Mouse (Mus musculus) liver, embryonic 16.5 days (tissue): ENCODE data around the gene Gmds. TPM values are rescaled to one million over a fixed set of nuclear protein-coding genes. Genes with fewer than 3 reads are reported as not detected.

Experiments
- ATAC-seq: fragments of 200-750 bp; cut with Nextera tagmentation; 2 replicates; pipeline ENCODE4 v1.8.0; 2017; ENCODE audit warnings: low read depth, mild to moderate bottlenecking, moderate number of reproducible peaks, moderate library complexity
- H3K27ac ChIP-seq: fragments of 300-500 bp; sonication (generic); 2 replicates; pipeline ENCODE4 v1.5.1; 2014; ENCODE audit warnings: mild to moderate bottlenecking, low read length
- H3K27me3 ChIP-seq: fragments of 300-500 bp; sonication (generic); 2 replicates; pipeline ENCODE4 v1.6.1; 2014; ENCODE audit warnings: low read depth, low read length, mixed read lengths; ENCODE audit not compliant: control insufficient read depth, insufficient read depth
- H3K36me3 ChIP-seq: fragments of 300-500 bp; sonication (generic); 2 replicates; pipeline ENCODE4 v1.6.1; 2014; ENCODE audit warnings: mild to moderate bottlenecking; ENCODE audit not compliant: control insufficient read depth, insufficient read depth
- H3K4me1 ChIP-seq: fragments of 300-500 bp; sonication (generic); 2 replicates; pipeline ENCODE4 v1.6.1; 2014; ENCODE audit warnings: low read depth, low read length, mixed read lengths; ENCODE audit not compliant: control insufficient read depth
- H3K4me2 ChIP-seq: fragments of 300-500 bp; sonication (generic); 2 replicates; pipeline ENCODE4 v1.6.1; 2014; ENCODE audit warnings: low read depth, low read length, mixed read lengths
- H3K4me3 ChIP-seq: fragments of 300-500 bp; sonication (generic); 2 replicates; pipeline ENCODE4 v1.5.1; 2014; ENCODE audit warnings: low read depth, mild to moderate bottlenecking, low read length
- H3K9ac ChIP-seq: fragments of 300-500 bp; sonication (generic); 2 replicates; pipeline ENCODE4 v1.6.1; 2014; ENCODE audit warnings: low read depth, low read length
- H3K9me3 ChIP-seq: fragments of 300-500 bp; sonication (generic); replicated peaks from 2 replicates; pipeline ENCODE4 v1.6.1; 2016; ENCODE audit warnings: low read length; ENCODE audit not compliant: control insufficient read depth
- WGBS: fragments of 180-500 bp; shearing (Covaris S2); extraction: QIAGEN DNeasy Blood & Tissue Kit; methylation state at CpG from one replicate; pipeline ENCODE4 v1.1.7; 2014; ENCODE audit not compliant: insufficient replicate concordance; 5-methylcytosine and 5-hydroxymethylcytosine counted together
- polyA plus RNA-seq: library from polyadenylated mRNA; unstranded; fragments of >200 nt; fragmentation: Nextera tagmentation; extraction: Ambion mirVana; gene quantifications from 2 replicates; pipeline ENCODE4 v1.2.1, GENCODE M21; 2015

The Gmds gene
- polyA plus RNA-seq, 1 experiment from 2014 or later, result 6.8 TPM

DNA sequence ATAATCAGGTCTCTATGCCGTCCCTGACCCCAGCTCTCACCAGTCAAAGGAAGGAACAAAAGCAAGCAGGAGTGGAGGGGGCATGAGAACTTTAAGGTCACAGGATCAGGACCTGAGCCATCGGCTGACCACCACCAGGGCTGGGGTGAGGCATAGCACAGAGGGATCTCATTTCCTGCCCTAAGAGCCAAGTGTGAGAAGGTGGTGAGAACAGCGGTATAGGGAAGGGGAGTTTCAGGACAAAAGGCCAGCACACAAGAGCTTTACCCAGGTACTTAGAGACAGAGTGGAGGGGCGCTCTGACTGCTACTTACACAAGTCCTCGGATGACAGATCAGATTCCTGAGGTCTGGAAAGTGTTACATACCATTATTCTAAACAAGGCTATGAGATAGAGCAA, 426.6 kb downstream of the Gmds start:
- no peak overlapping the region for H3K27ac ChIP-seq
- H3K4me1 ChIP-seq, result no peaks in the 10 kb centered on the region
- ATAC-seq, result no peak
- 47% methylated on average over 5 of the region's 5 CpGs for WGBS
- H3K4me2 ChIP-seq, result no peak overlapping the region
- no peaks in the 10 kb centered on the region for H3K27me3 ChIP-seq
- no peak overlapping the region for H3K9ac ChIP-seq
- no peak overlapping the region for H3K4me3 ChIP-seq
- H3K36me3 ChIP-seq, result no peaks in the 10 kb centered on the region
- H3K9me3 ChIP-seq, result no peaks in the 10 kb centered on the region

GRCm38 (mm10) chr13:31911362-31911761, 427.2 kb downstream of the Gmds start:
- ATAC-seq, result no peak
- no peaks in the 10 kb centered on the region for H3K9me3 ChIP-seq
- H3K27ac ChIP-seq, result no peak overlapping the region
- no peaks in the 10 kb centered on the region for H3K4me1 ChIP-seq
- 56% methylated on average over 2 of the region's 2 CpGs for WGBS
- no peak overlapping the region for H3K4me3 ChIP-seq
- H3K9ac ChIP-seq, result no peak overlapping the region
- no peaks in the 10 kb centered on the region for H3K27me3 ChIP-seq
- H3K4me2 ChIP-seq, result no peak overlapping the region
- no peaks in the 10 kb centered on the region for H3K36me3 ChIP-seq

- Histone ChIP-seq H3K36me3 (no peaks in the 10 kb centered on the region), H3K4me3 (no peak overlapping the region), H3K4me2 (no peak overlapping the region), H3K4me1 (no peaks in the 10 kb centered on the region), H3K9ac (no peak overlapping the region), H3K27me3 (no peaks in the 10 kb centered on the region), H3K27ac (no peak overlapping the region), H3K9me3 (no peaks in the 10 kb centered on the region)
- no peak for ATAC-seq
- 47% methylated on average over 3 of the region's 3 CpGs for WGBS
Measured at GRCm38 (mm10) chr13:31909031-31909430, 429.5 kb downstream of the Gmds start.

GRCm38 (mm10) chr13:31906514-31906913, 432.0 kb downstream of the Gmds start:
- Histone ChIP-seq H3K36me3 (no peaks in the 10 kb centered on the region), H3K9me3 (no peaks in the 10 kb centered on the region), H3K4me1 (no peaks in the 10 kb centered on the region), H3K4me2 (no peak overlapping the region), H3K4me3 (no peak overlapping the region), H3K27me3 (no peaks in the 10 kb centered on the region), H3K9ac (no peak overlapping the region), H3K27ac (no peak overlapping the region)
- ATAC-seq, result no peak
- 59% methylated on average over 1 of the region's 1 CpGs for WGBS

- Histone ChIP-seq H3K36me3 (no peaks in the 10 kb centered on the region), H3K27me3 (no peaks in the 10 kb centered on the region), H3K4me3 (no peak overlapping the region), H3K27ac (no peak overlapping the region), H3K4me2 (no peak overlapping the region), H3K4me1 (no peaks in the 10 kb centered on the region), H3K9ac (no peak overlapping the region), H3K9me3 (no peaks in the 10 kb centered on the region)
- 59% methylated on average over 3 of the region's 3 CpGs for WGBS
- ATAC-seq, result no peak
Measured at GRCm38 (mm10) chr13:31900191-31900590, 438.3 kb downstream of the Gmds start.

DNA sequence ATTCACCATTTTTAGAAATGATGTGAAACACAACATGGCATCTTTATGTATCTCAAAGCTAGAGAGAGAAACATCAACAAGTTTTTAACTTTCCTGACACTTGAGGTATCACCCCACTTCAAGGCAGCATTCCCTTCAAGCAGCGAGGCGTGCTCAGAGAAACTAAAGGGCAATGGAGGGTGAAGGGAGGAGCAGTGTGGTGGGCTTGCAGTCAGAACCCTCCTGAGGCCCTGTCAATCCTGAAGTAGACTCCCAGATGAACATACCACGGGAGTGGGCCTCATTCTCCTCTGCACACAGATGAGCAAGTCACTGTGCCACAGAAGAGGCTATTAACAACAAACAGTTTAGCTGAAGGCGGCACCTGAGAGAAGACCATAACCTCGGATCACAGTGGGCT, 439.1 kb downstream of the Gmds start:
- 64% methylated on average over 5 of the region's 5 CpGs for WGBS
- Histone ChIP-seq H3K4me1 (no peaks in the 10 kb centered on the region), H3K36me3 (no peaks in the 10 kb centered on the region)

DNA sequence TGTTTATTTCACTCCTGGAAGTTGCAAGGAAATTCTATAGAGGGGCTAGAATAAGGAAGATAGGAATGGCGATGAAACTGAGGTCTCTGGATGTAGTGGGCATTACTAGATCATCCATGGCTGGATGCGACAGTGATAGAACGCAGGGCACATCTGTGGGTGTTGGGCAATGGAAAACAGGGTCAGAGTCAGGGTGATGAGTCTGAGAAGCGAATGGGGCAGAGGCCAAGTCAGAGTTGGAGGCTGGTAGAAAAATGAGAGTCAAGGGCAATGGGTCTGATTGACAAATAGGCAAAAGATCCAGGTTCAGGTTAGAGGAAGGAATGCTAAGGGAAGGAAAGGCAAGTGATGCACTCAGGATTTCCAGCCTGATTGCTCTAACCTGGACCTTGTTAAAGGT, 441.0 kb downstream of the Gmds start:
- H3K4me2 ChIP-seq, result no peak overlapping the region
- H3K4me3 ChIP-seq, result no peak overlapping the region
- no peaks in the 10 kb centered on the region for H3K4me1 ChIP-seq
- H3K9me3 ChIP-seq, result no peaks in the 10 kb centered on the region
- H3K27me3 ChIP-seq, result no peaks in the 10 kb centered on the region
- ATAC-seq, result no peak
- WGBS, result 71% methylated on average over 4 of the region's 4 CpGs
- H3K27ac ChIP-seq, result no peak overlapping the region
- H3K9ac ChIP-seq, result no peak overlapping the region
- H3K36me3 ChIP-seq, result no peaks in the 10 kb centered on the region

More for the DNA sequence above, 439.1 kb downstream of the Gmds start:
- H3K27ac ChIP-seq, result no peak overlapping the region
- no peak overlapping the region for H3K4me3 ChIP-seq
- H3K27me3 ChIP-seq, result no peaks in the 10 kb centered on the region
- no peaks in the 10 kb centered on the region for H3K9me3 ChIP-seq
- ATAC-seq, result no peak
- H3K9ac ChIP-seq, result no peak overlapping the region
- H3K4me2 ChIP-seq, result no peak overlapping the region

DNA sequence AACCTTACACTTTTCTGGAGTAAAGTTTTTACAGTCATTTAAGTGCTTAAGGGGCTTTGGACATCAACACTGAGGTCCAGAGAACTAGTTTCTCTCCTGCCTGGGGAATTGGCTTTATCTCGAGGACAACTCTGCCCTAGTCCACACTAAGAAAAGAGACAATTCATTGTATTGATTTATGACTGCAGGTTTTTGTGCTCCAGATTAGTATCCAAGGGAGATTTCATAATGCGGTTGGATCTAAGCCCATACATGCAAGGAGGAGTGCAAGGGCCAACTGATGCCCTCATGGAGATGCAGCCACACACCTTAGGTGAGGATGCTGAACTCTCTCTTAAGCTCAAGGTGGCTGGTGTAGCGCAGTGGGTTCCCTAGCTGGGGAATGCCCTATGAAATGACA, 444.0 kb downstream of the Gmds start:
- no peak overlapping the region for H3K4me3 ChIP-seq
- H3K9me3 ChIP-seq, result no peaks in the 10 kb centered on the region
- no peak overlapping the region for H3K9ac ChIP-seq
- no peaks in the 10 kb centered on the region for H3K27me3 ChIP-seq
- no peak for ATAC-seq
- H3K36me3 ChIP-seq, result no peaks in the 10 kb centered on the region
- WGBS, result 58% methylated on average over 3 of the region's 3 CpGs
- no peak overlapping the region for H3K27ac ChIP-seq
- no peaks in the 10 kb centered on the region for H3K4me1 ChIP-seq
- no peak overlapping the region for H3K4me2 ChIP-seq

GRCm38 (mm10) chr13:31892913-31893514, 445.5 kb downstream of the Gmds start:
- 56% methylated on average over 2 of the region's 2 CpGs for WGBS

More at GRCm38 (mm10) chr13:31892913-31893514, 445.5 kb downstream of the Gmds start:
- Histone ChIP-seq H3K9me3 (no peaks in the 10 kb centered on the region), H3K27me3 (no peaks in the 10 kb centered on the region), H3K4me2 (no peak overlapping the region), H3K36me3 (no peaks in the 10 kb centered on the region), H3K4me3 (no peak overlapping the region), H3K9ac (no peak overlapping the region), H3K27ac (no peak overlapping the region), H3K4me1 (no peaks in the 10 kb centered on the region)
- no peak for ATAC-seq
